Mouse (Mus musculus): ENCODE measurements at regions not wholly inside any gene's neighbourhood (a gene's known extent, or its start where the extent isn't known, plus 50 kb on each side); places are given as distances from the start of the nearest gene placed in this dataset.

DNA sequence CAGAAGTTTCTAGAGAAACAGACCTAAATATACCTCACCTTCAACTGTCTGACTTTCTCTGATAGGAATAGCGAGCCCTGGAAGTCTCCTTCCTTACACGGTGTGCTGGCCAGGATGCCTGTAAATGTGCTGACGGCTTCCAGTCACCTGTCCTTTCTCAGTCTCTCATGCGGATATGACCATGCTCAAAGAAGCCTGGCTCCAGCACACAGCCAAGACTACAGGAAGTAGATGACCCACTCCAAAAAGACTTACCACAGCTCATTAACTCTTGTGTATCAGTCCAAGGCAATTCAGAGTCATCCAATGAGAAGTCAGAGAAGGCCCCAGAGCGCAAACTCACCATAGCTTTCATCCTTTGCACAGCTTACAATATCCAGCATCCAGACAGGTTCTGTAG lies 186.3 kb downstream of the Synb start:
- DNase-seq (ENCODE audit: low spot score) (no peak), ATAC-seq (no peak; the same call in 1 of the 2 replicates)
- WGBS: 91% methylated on average over 5 of the region's 5 CpGs
- no peak overlapping the region for H3K27ac ChIP-seq (ENCODE audit: low read length)
- no peak for TF ChIP-seq CTCF (IDR thresholded peaks at IDR 0.05)
- TF ChIP-seq EP300 (IDR thresholded peaks at IDR 0.05): no peak
- H3K4me3 ChIP-seq (ENCODE audit: low read depth, low read length): no peak overlapping the region
- H3K9ac ChIP-seq (replicated peaks; ENCODE audit: low read depth): no peak overlapping the region
- H3K4me1 ChIP-seq (ENCODE audit: insufficient read depth, low read depth, low read length): no peaks in the 10 kb centered on the region
- H3K4me2 ChIP-seq (replicated peaks; ENCODE audit: low read depth, low read length): no peak overlapping the region
- no peaks in the 10 kb centered on the region for H3K36me3 ChIP-seq (ENCODE audit: insufficient read depth, low read length)
- H3K9me3 ChIP-seq (ENCODE audit: low read length): no peaks in the 10 kb centered on the region
- no peaks in the 10 kb centered on the region for H3K27me3 ChIP-seq (replicated peaks; ENCODE audit: insufficient read depth, low read length)

DNA sequence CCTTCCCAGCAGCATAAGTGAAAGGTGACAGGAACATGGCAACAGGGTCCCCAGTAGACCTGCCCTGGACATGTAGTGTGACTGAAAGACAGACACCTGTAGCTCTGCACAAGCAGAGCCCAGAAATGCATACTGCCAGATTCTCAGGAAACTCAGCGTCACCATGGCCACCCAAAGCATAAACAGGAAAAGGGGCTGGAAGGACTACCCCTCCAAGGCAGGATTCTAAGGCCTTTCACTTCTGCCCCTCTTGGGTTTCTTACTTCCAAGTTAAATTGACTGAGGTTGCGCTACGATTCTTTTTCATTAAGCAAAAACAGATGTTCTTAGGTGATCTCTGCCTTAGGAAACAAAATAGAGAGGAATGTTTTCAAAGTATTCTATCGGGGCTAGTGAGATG lies 189.5 kb downstream of the Synb start:
- ATAC-seq (no peak), DNase-seq (ENCODE audit: low spot score) (no peak)
- Histone ChIP-seq H3K36me3 (ENCODE audit: insufficient read depth, low read length) (no peaks in the 10 kb centered on the region), H3K4me3 (ENCODE audit: low read depth, low read length) (no peak overlapping the region), H3K9ac (replicated peaks; ENCODE audit: low read depth) (no peak overlapping the region), H3K27ac (ENCODE audit: low read length) (no peak overlapping the region), H3K9me3 (ENCODE audit: low read length) (no peaks in the 10 kb centered on the region), H3K4me1 (ENCODE audit: insufficient read depth, low read depth, low read length) (no peaks in the 10 kb centered on the region), H3K4me2 (replicated peaks; ENCODE audit: low read depth, low read length) (no peak overlapping the region), H3K27me3 (replicated peaks; ENCODE audit: insufficient read depth, low read length) (no peaks in the 10 kb centered on the region)
- TF ChIP-seq CTCF (IDR thresholded peaks at IDR 0.05): no peak
- no peak for TF ChIP-seq EP300 (IDR thresholded peaks at IDR 0.05)
- 59% methylated on average over 4 of the region's 4 CpGs for WGBS

DNA sequence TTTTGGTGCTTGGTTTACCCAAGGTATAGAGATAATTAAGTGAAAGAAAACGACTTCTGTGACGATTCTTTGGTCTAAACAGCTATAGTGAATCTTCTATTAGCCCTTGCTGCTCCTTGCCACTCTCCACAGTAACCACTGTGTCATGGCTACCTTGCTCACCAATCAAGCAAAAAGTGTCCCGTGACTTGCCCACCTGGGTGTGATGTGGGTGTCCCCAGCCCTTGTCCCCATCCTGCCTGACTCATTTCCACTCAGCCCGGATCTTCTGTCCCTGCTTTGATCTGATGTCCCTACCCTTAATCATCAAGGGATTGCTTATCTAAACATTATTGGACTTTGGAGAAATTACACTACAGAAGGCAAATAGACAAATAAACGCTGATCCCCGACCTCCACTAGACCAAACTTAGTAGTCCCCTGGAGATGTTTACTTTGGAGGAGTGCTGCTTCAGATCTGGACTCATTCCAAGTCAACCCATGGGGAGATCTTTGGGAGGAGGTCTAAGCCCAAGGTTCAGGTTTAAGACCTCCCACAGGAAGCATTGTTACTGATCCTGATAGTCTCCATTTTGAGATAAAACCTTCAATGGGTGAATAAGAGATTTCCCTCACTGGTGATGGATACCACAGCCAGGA lies 190.6 kb downstream of the Synb start:
- TF ChIP-seq EP300 (IDR thresholded peaks at IDR 0.05) (no peak), CTCF (IDR thresholded peaks at IDR 0.05) (no peak)
- no peak overlapping the region for H3K4me3 ChIP-seq (ENCODE audit: low read depth, low read length)
- no peaks in the 10 kb centered on the region for H3K9me3 ChIP-seq (ENCODE audit: low read length)
- no peak overlapping the region for H3K9ac ChIP-seq (replicated peaks; ENCODE audit: low read depth)
- H3K4me2 ChIP-seq (replicated peaks; ENCODE audit: low read depth, low read length): no peak overlapping the region
- DNase-seq (ENCODE audit: low spot score) (peak; percentile 32), ATAC-seq (no peak)
- no peaks in the 10 kb centered on the region for H3K36me3 ChIP-seq (ENCODE audit: insufficient read depth, low read length)
- no peak overlapping the region for H3K27ac ChIP-seq (ENCODE audit: low read length)
- no peaks in the 10 kb centered on the region for H3K4me1 ChIP-seq (ENCODE audit: insufficient read depth, low read depth, low read length)
- WGBS: 41% methylated on average over 6 of the region's 6 CpGs
- no peaks in the 10 kb centered on the region for H3K27me3 ChIP-seq (replicated peaks; ENCODE audit: insufficient read depth, low read length)

DNA sequence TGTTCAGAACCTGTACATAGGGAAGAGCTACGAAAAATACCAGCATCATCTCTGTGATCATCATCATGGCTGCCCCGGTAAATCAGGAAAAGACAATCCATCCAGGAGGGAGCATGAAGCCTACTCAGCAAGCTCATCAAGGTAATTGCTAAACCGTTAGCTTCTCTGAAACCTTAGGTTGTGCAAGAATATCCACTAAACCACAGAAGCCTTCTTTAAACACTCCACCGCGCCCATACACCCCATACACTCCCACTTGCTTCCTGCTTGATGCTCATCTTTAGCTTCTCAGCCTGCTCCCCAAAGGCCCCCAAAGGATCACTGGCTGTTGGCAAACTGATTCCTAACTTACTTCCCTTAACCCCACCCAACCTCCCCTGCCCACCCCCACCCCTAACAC lies 193.2 kb downstream of the Synb start:
- no peak overlapping the region for H3K4me2 ChIP-seq (replicated peaks; ENCODE audit: low read depth, low read length)
- no peak overlapping the region for H3K9ac ChIP-seq (replicated peaks; ENCODE audit: low read depth)
- no peaks in the 10 kb centered on the region for H3K4me1 ChIP-seq (ENCODE audit: insufficient read depth, low read depth, low read length)
- H3K4me3 ChIP-seq (ENCODE audit: low read depth, low read length): no peak overlapping the region
- H3K36me3 ChIP-seq (ENCODE audit: insufficient read depth, low read length): no peaks in the 10 kb centered on the region
- DNase-seq (ENCODE audit: low spot score) (no peak), ATAC-seq (no peak)
- H3K9me3 ChIP-seq (ENCODE audit: low read length): no peaks in the 10 kb centered on the region
- WGBS: 82% methylated on average over 5 of the region's 5 CpGs
- TF ChIP-seq EP300 (IDR thresholded peaks at IDR 0.05): no peak
- no peak for TF ChIP-seq CTCF (IDR thresholded peaks at IDR 0.05)
- H3K27me3 ChIP-seq (replicated peaks; ENCODE audit: insufficient read depth, low read length): no peaks in the 10 kb centered on the region
- no peak overlapping the region for H3K27ac ChIP-seq (ENCODE audit: low read length)

DNA sequence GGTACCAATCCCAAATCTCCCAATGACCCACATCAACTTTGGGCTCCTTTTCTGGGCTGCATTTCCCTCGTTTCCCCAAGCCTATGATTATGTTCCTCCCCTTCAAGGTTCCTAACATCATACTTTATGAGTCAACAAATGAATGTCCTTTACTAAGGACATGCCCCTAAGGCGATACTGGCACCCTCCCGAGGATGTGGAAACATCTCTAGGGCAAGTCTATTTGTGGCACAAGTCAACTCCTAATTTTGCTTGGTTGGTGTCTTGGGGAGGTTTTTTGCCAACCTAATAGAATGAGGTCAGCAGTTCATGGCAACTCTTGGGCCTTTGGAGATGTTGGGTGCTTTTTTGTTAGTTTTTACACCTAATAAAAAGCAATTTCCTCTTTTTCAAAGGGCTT lies 198.5 kb downstream of the Synb start:
- TF ChIP-seq CTCF (IDR thresholded peaks at IDR 0.05) (no peak), EP300 (IDR thresholded peaks at IDR 0.05) (no peak)
- ATAC-seq (no peak), DNase-seq (ENCODE audit: low spot score) (no peak)
- Histone ChIP-seq H3K4me3 (ENCODE audit: low read depth, low read length) (no peak overlapping the region), H3K36me3 (ENCODE audit: insufficient read depth, low read length) (no peaks in the 10 kb centered on the region), H3K9me3 (ENCODE audit: low read length) (no peaks in the 10 kb centered on the region), H3K4me1 (ENCODE audit: insufficient read depth, low read depth, low read length) (no peaks in the 10 kb centered on the region), H3K4me2 (replicated peaks; ENCODE audit: low read depth, low read length) (no peak overlapping the region), H3K27me3 (replicated peaks; ENCODE audit: insufficient read depth, low read length) (no peaks in the 10 kb centered on the region), H3K9ac (replicated peaks; ENCODE audit: low read depth) (no peak overlapping the region), H3K27ac (ENCODE audit: low read length) (no peak overlapping the region)
- 74% methylated on average over 3 of the region's 3 CpGs for WGBS
